Mouse (Mus musculus): Measurements from ENCODE around the gene Acvr1. TPM values are rescaled to one million over a fixed set of nuclear protein-coding genes. Genes with fewer than 3 reads are reported as not detected.

Gene Acvr1
- polyA plus RNA-seq, 1 experiment from 2014 or later, result 6.5 TPM

- no peak overlapping the region for H3K27ac ChIP-seq (ENCODE audit: low read depth)
- no peaks in the 10 kb centered on the region for H3K9me3 ChIP-seq (ENCODE audit: low read depth, low read length)
- H3K4me2 ChIP-seq, result no peak overlapping the region
- H3K4me1 ChIP-seq (ENCODE audit: insufficient read depth), result no peaks in the 10 kb centered on the region
- DNase-seq (no peak), ATAC-seq (ENCODE audit: insufficient read depth) (no peak)
- H3K27me3 ChIP-seq (ENCODE audit: insufficient read depth, low read length), result no peaks in the 10 kb centered on the region
- no peak overlapping the region for H3K9ac ChIP-seq
- H3K36me3 ChIP-seq (ENCODE audit: insufficient read depth), result no peaks in the 10 kb centered on the region
- no peak overlapping the region for H3K4me3 ChIP-seq (ENCODE audit: low read depth, low read length)
- 72% methylated on average over 5 of the region's 5 CpGs for WGBS
- no peak for TF ChIP-seq CTCF (IDR thresholded peaks at IDR 0.05; ENCODE audit: low read depth)
These were observed 143.6 kb downstream of the Acvr1 start for GRCm38 (mm10) chr2:58423319-58423718.

DNA sequence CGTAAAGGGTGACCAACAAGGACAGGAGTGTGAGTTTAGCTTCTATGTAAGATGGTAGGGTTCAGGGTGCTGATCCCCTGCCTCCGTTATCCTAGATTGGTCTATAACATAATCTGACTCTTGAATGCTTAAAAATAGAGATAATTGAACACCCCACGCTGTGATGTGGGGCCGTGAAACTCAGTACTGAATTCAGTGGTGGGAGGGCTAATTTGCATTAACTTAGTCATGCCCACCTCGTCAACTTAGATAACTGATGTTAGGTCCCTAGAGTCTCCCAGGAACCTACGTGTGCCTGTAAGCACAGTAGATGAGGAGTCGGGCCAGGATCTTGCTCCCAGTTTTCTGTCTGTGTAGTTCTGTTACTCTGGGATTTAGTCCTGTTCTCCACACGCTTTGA, 147.4 kb downstream of the Acvr1 start:
- no peaks in the 10 kb centered on the region for H3K9me3 ChIP-seq (ENCODE audit: low read depth, low read length)
- no peaks in the 10 kb centered on the region for H3K36me3 ChIP-seq (ENCODE audit: insufficient read depth)
- no peak for TF ChIP-seq CTCF (IDR thresholded peaks at IDR 0.05; ENCODE audit: low read depth)
- H3K4me3 ChIP-seq (ENCODE audit: low read depth, low read length), result no peak overlapping the region
- H3K27ac ChIP-seq (ENCODE audit: low read depth), result no peak overlapping the region
- H3K9ac ChIP-seq, result no peak overlapping the region
- no peak for ATAC-seq (ENCODE audit: insufficient read depth)
- no peak overlapping the region for H3K4me2 ChIP-seq
- WGBS, result 85% methylated on average over 8 of the region's 8 CpGs
- H3K27me3 ChIP-seq (ENCODE audit: insufficient read depth, low read length), result no peaks in the 10 kb centered on the region
- H3K4me1 ChIP-seq (ENCODE audit: insufficient read depth), result no peaks in the 10 kb centered on the region
- no peak for DNase-seq

- ATAC-seq (ENCODE audit: insufficient read depth) (no peak), DNase-seq (no peak)
- no peak overlapping the region for H3K4me2 ChIP-seq
- 68% methylated on average over 1 of the region's 1 CpGs for WGBS
- H3K27ac ChIP-seq (ENCODE audit: low read depth), result no peak overlapping the region
- H3K27me3 ChIP-seq (ENCODE audit: insufficient read depth, low read length), result no peaks in the 10 kb centered on the region
- no peak overlapping the region for H3K9ac ChIP-seq
- no peak for TF ChIP-seq CTCF (IDR thresholded peaks at IDR 0.05; ENCODE audit: low read depth)
- H3K4me3 ChIP-seq (ENCODE audit: low read depth, low read length), result no peak overlapping the region
- no peaks in the 10 kb centered on the region for H3K9me3 ChIP-seq (ENCODE audit: low read depth, low read length)
- H3K4me1 ChIP-seq (ENCODE audit: insufficient read depth), result no peaks in the 10 kb centered on the region
- no peaks in the 10 kb centered on the region for H3K36me3 ChIP-seq (ENCODE audit: insufficient read depth)
These were observed 148.8 kb downstream of the Acvr1 start for GRCm38 (mm10) chr2:58418109-58418508.

DNA sequence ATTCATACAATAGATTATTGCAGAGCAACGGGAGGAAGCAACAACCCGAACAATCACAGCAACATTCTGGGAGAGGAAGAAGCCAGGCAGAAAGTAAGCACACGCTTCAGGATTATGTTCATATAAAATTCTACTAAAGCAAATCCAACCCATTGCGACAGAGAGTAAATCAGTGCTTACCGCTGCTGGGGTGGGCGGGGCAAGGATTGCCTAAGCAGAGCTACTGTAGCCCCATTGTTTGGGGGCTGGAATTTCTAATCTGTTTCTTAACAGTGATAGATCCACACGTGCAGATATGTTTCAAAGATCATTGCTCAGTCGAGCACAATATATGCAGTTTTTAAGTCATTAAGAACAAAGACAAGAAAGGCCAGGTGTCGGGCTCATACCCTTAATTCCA, 149.3 kb downstream of the Acvr1 start:
- H3K9me3 ChIP-seq (ENCODE audit: low read depth, low read length), result no peaks in the 10 kb centered on the region
- no peak overlapping the region for H3K4me2 ChIP-seq
- no peak overlapping the region for H3K27ac ChIP-seq (ENCODE audit: low read depth)
- no peaks in the 10 kb centered on the region for H3K4me1 ChIP-seq (ENCODE audit: insufficient read depth)
- DNase-seq (no peak), ATAC-seq (ENCODE audit: insufficient read depth) (no peak)
- H3K9ac ChIP-seq, result no peak overlapping the region
- TF ChIP-seq CTCF (IDR thresholded peaks at IDR 0.05; ENCODE audit: low read depth), result no peak
- WGBS, result 84% methylated on average over 9 of the region's 9 CpGs
- no peaks in the 10 kb centered on the region for H3K27me3 ChIP-seq (ENCODE audit: insufficient read depth, low read length)
- H3K4me3 ChIP-seq (ENCODE audit: low read depth, low read length), result no peak overlapping the region
- H3K36me3 ChIP-seq (ENCODE audit: insufficient read depth), result no peaks in the 10 kb centered on the region

DNA sequence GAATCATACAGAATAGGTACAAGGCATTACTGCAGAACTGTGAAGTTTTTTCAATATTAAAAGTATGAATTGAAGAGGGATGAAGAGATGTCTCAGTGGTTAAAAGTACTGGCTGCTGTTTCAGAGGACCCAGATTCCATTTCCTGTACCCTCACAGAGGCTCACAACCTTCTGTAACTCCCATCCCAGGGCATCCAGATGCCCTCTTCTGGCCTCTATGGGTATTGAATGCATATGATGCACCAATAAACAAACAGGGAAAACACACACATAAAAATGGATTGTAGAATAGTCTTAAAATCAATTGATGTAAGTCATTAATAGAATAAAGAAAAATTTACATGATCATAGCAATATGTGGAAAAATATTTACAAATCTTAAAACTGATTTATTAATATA, 151.9 kb downstream of the Acvr1 start:
- ATAC-seq (ENCODE audit: insufficient read depth), result no peak

GRCm38 (mm10) chr2:58408926-58409634, 157.9 kb downstream of the Acvr1 start:
- no peak overlapping the region for H3K9ac ChIP-seq
- H3K4me3 ChIP-seq (ENCODE audit: low read depth, low read length), result no peak overlapping the region
- no peaks in the 10 kb centered on the region for H3K27me3 ChIP-seq (ENCODE audit: insufficient read depth, low read length)
- ATAC-seq (ENCODE audit: insufficient read depth) (no peak), DNase-seq (no peak)
- H3K9me3 ChIP-seq (ENCODE audit: low read depth, low read length), result no peaks in the 10 kb centered on the region
- H3K36me3 ChIP-seq (ENCODE audit: insufficient read depth), result no peaks in the 10 kb centered on the region
- no peak overlapping the region for H3K4me2 ChIP-seq
- no peak overlapping the region for H3K27ac ChIP-seq (ENCODE audit: low read depth)
- no peaks in the 10 kb centered on the region for H3K4me1 ChIP-seq (ENCODE audit: insufficient read depth)
- whole genome bisulfite sequencing, result 64% methylated on average over 5 of the region's 5 CpGs
- TF ChIP-seq CTCF (IDR thresholded peaks at IDR 0.05; ENCODE audit: low read depth), result no peak

More for the DNA sequence above, 151.9 kb downstream of the Acvr1 start:
- Histone ChIP-seq H3K4me3 (ENCODE audit: low read depth, low read length) (no peak overlapping the region), H3K36me3 (ENCODE audit: insufficient read depth) (no peaks in the 10 kb centered on the region), H3K9me3 (ENCODE audit: low read depth, low read length) (no peaks in the 10 kb centered on the region), H3K9ac (no peak overlapping the region), H3K4me2 (no peak overlapping the region), H3K27me3 (ENCODE audit: insufficient read depth, low read length) (no peaks in the 10 kb centered on the region), H3K27ac (ENCODE audit: low read depth) (no peak overlapping the region), H3K4me1 (ENCODE audit: insufficient read depth) (no peaks in the 10 kb centered on the region)
- TF ChIP-seq CTCF (IDR thresholded peaks at IDR 0.05; ENCODE audit: low read depth), result peak; percentile 20; the same call in 1 of the 2 replicates
- no peak for DNase-seq

DNA sequence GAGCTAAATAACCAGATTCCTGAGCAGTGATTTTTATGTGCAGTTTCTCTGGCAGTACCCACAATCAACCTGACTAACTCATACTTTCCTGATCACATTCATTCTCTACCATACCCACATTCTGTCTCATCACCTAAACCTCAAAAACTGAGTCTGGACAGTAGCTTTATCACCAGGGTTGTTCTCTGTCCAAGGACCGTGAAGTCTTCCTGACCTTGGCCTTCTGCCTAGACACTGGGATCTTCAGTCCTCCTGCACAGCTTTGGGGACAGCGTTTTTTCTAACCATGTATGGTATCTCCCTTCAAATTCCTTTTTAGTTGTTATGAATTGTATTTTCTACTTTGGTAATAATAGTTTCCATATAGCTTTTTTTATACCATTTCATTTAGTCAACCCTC, 163.5 kb downstream of the Acvr1 start:
- ATAC-seq (ENCODE audit: insufficient read depth) (no peak), DNase-seq (no peak)
- Histone ChIP-seq H3K36me3 (ENCODE audit: insufficient read depth) (no peaks in the 10 kb centered on the region), H3K4me1 (ENCODE audit: insufficient read depth) (no peaks in the 10 kb centered on the region), H3K27ac (ENCODE audit: low read depth) (no peak overlapping the region), H3K9ac (no peak overlapping the region), H3K9me3 (ENCODE audit: low read depth, low read length) (no peaks in the 10 kb centered on the region), H3K4me2 (no peak overlapping the region), H3K27me3 (ENCODE audit: insufficient read depth, low read length) (no peaks in the 10 kb centered on the region), H3K4me3 (ENCODE audit: low read depth, low read length) (no peak overlapping the region)
- TF ChIP-seq CTCF (IDR thresholded peaks at IDR 0.05; ENCODE audit: low read depth), result no peak
- 76% methylated on average over 2 of the region's 2 CpGs for WGBS

Data from lung, embryonic 14.5 days (tissue).